Mouse (Mus musculus): Measurements from ENCODE around the gene Capg. TPM values are rescaled to one million over a fixed set of nuclear protein-coding genes. Genes with fewer than 3 reads are reported as not detected.

The Capg gene
- polyA plus RNA-seq, 1 experiment from 2014 or later = 120 TPM

GRCm38 (mm10) chr6:72518842-72519241 is 25.3 kb upstream of the Capg start:
- H3K36me3 ChIP-seq (ENCODE audit: control insufficient read depth, insufficient read depth, low read length) = no peaks in the 10 kb centered on the region
- ATAC-seq (ENCODE audit: low FRiP score, low TSS enrichment) (no peak), DNase-seq (ENCODE audit: low spot score) (no peak)
- H3K27ac ChIP-seq (replicated peaks) = no peak overlapping the region
- H3K4me1 ChIP-seq (replicated peaks; ENCODE audit: control insufficient read depth, insufficient read depth) = no peaks in the 10 kb centered on the region
- H3K9ac ChIP-seq (ENCODE audit: low read length) = no peak overlapping the region
- H3K27me3 ChIP-seq (ENCODE audit: control insufficient read depth, insufficient read depth, low read length) = no peaks in the 10 kb centered on the region
- TF ChIP-seq CTCF (IDR thresholded peaks at IDR 0.05; ENCODE audit: low read depth) (no peak), EP300 (optimal IDR thresholded peaks at IDR 0.05) (no peak)
- 78% methylated on average over 1 of the region's 1 CpGs for WGBS
- H3K4me2 ChIP-seq (replicated peaks; ENCODE audit: low read depth) = no peak overlapping the region
- no peak overlapping the region for H3K4me3 ChIP-seq (ENCODE audit: low read depth, low read length)
- no peaks in the 10 kb centered on the region for H3K9me3 ChIP-seq (ENCODE audit: control insufficient read depth, low read length)

GRCm38 (mm10) chr6:72519303-72519702 is 24.9 kb upstream of the Capg start:
- Histone ChIP-seq H3K27ac (replicated peaks) (no peak overlapping the region), H3K36me3 (ENCODE audit: control insufficient read depth, insufficient read depth, low read length) (no peaks in the 10 kb centered on the region), H3K4me3 (ENCODE audit: low read depth, low read length) (no peak overlapping the region), H3K9ac (ENCODE audit: low read length) (no peak overlapping the region), H3K4me2 (replicated peaks; ENCODE audit: low read depth) (no peak overlapping the region), H3K27me3 (ENCODE audit: control insufficient read depth, insufficient read depth, low read length) (no peaks in the 10 kb centered on the region), H3K9me3 (ENCODE audit: control insufficient read depth, low read length) (no peaks in the 10 kb centered on the region), H3K4me1 (replicated peaks; ENCODE audit: control insufficient read depth, insufficient read depth) (no peaks in the 10 kb centered on the region)
- DNase-seq (ENCODE audit: low spot score) (no peak), ATAC-seq (ENCODE audit: low FRiP score, low TSS enrichment) (no peak)
- WGBS = 42% methylated on average over 8 of the region's 8 CpGs
- TF ChIP-seq CTCF (IDR thresholded peaks at IDR 0.05; ENCODE audit: low read depth) = no peak
- TF ChIP-seq EP300 (optimal IDR thresholded peaks at IDR 0.05) = no peak

- Histone ChIP-seq H3K9me3 (ENCODE audit: control insufficient read depth, low read length) (no peaks in the 10 kb centered on the region), H3K27me3 (ENCODE audit: control insufficient read depth, insufficient read depth, low read length) (no peaks in the 10 kb centered on the region), H3K9ac (ENCODE audit: low read length) (no peak overlapping the region), H3K36me3 (ENCODE audit: control insufficient read depth, insufficient read depth, low read length) (no peaks in the 10 kb centered on the region), H3K4me1 (replicated peaks; ENCODE audit: control insufficient read depth, insufficient read depth) (no peaks in the 10 kb centered on the region), H3K27ac (replicated peaks) (peak overlapping the region; percentile 8; the same call in 1 of the 2 replicates), H3K4me3 (ENCODE audit: low read depth, low read length) (no peak overlapping the region), H3K4me2 (replicated peaks; ENCODE audit: low read depth) (no peak overlapping the region)
- TF ChIP-seq EP300 (optimal IDR thresholded peaks at IDR 0.05) = no peak
- TF ChIP-seq CTCF (IDR thresholded peaks at IDR 0.05; ENCODE audit: low read depth) = no peak
- WGBS = 23% methylated on average over 10 of the region's 10 CpGs
- DNase-seq (ENCODE audit: low spot score) (no peak), ATAC-seq (ENCODE audit: low FRiP score, low TSS enrichment) (peak; percentile 11; the same call in 1 of the 2 replicates)
Measured at GRCm38 (mm10) chr6:72519892-72520663, 24.1 kb upstream of the Capg start.

- WGBS = 89% methylated on average over 5 of the region's 5 CpGs
- ATAC-seq (ENCODE audit: low FRiP score, low TSS enrichment) (no peak), DNase-seq (ENCODE audit: low spot score) (no peak)
- Histone ChIP-seq H3K9ac (ENCODE audit: low read length) (no peak overlapping the region), H3K4me3 (ENCODE audit: low read depth, low read length) (no peak overlapping the region), H3K4me2 (replicated peaks; ENCODE audit: low read depth) (no peak overlapping the region), H3K9me3 (ENCODE audit: control insufficient read depth, low read length) (no peaks in the 10 kb centered on the region), H3K36me3 (ENCODE audit: control insufficient read depth, insufficient read depth, low read length) (no peaks in the 10 kb centered on the region), H3K27me3 (ENCODE audit: control insufficient read depth, insufficient read depth, low read length) (no peaks in the 10 kb centered on the region), H3K27ac (replicated peaks) (no peak overlapping the region), H3K4me1 (replicated peaks; ENCODE audit: control insufficient read depth, insufficient read depth) (no peaks in the 10 kb centered on the region)
- TF ChIP-seq EP300 (optimal IDR thresholded peaks at IDR 0.05) = no peak
- no peak for TF ChIP-seq CTCF (IDR thresholded peaks at IDR 0.05; ENCODE audit: low read depth)
Measured at GRCm38 (mm10) chr6:72520904-72521303, 23.3 kb upstream of the Capg start.

GRCm38 (mm10) chr6:72521607-72522006 is 22.6 kb upstream of the Capg start, which contains the start of gene Sh2d6:
Sh2d6 (minus strand) TSS chr6:72521707.
- 75% methylated on average over 5 of the region's 5 CpGs for WGBS
- no peak within 1 kb of the TSS for H3K4me2 ChIP-seq (replicated peaks; ENCODE audit: low read depth)
- H3K27me3 ChIP-seq (ENCODE audit: control insufficient read depth, insufficient read depth, low read length) = no peaks in the 10 kb centered on the region

GRCm38 (mm10) chr6:72522288-72522687 is 21.9 kb upstream of the Capg start:
- no peak for ATAC-seq (ENCODE audit: low FRiP score, low TSS enrichment)
- DNase-seq (ENCODE audit: low spot score) = no peak
- Histone ChIP-seq H3K27ac (replicated peaks) (no peak overlapping the region), H3K4me1 (replicated peaks; ENCODE audit: control insufficient read depth, insufficient read depth) (no peaks in the 10 kb centered on the region), H3K9ac (ENCODE audit: low read length) (no peak overlapping the region), H3K9me3 (ENCODE audit: control insufficient read depth, low read length) (no peaks in the 10 kb centered on the region), H3K4me3 (ENCODE audit: low read depth, low read length) (no peak overlapping the region), H3K36me3 (ENCODE audit: control insufficient read depth, insufficient read depth, low read length) (no peaks in the 10 kb centered on the region), H3K4me2 (replicated peaks; ENCODE audit: low read depth) (no peak overlapping the region), H3K27me3 (ENCODE audit: control insufficient read depth, insufficient read depth, low read length) (no peaks in the 10 kb centered on the region)
- TF ChIP-seq CTCF (IDR thresholded peaks at IDR 0.05; ENCODE audit: low read depth) = no peak
- TF ChIP-seq EP300 (optimal IDR thresholded peaks at IDR 0.05) = no peak
- 82% methylated on average over 5 of the region's 5 CpGs for WGBS

More at GRCm38 (mm10) chr6:72521607-72522006, 22.6 kb upstream of the Capg start, which contains the start of gene Sh2d6:
- Histone ChIP-seq H3K9ac (ENCODE audit: low read length) (no peak within 1 kb of the TSS), H3K36me3 (ENCODE audit: control insufficient read depth, insufficient read depth, low read length) (no peaks in the 10 kb centered on the region), H3K4me1 (replicated peaks; ENCODE audit: control insufficient read depth, insufficient read depth) (no peaks in the 10 kb centered on the region), H3K4me3 (ENCODE audit: low read depth, low read length) (no peak within 1 kb of the TSS), H3K27ac (replicated peaks) (no peak within 1 kb of the TSS), H3K9me3 (ENCODE audit: control insufficient read depth, low read length) (no peaks in the 10 kb centered on the region)
- TF ChIP-seq EP300 (optimal IDR thresholded peaks at IDR 0.05) (no peak), CTCF (IDR thresholded peaks at IDR 0.05; ENCODE audit: low read depth) (no peak)
- ATAC-seq (ENCODE audit: low FRiP score, low TSS enrichment) (no peak), DNase-seq (ENCODE audit: low spot score) (no peak)

Data from stomach, postnatal 0 days (tissue).